Mouse (Mus musculus) right cerebral cortex, postnatal 10 days (tissue): ENCODE results near the gene Timm22.
A peak's percentile ranks its signal among the peaks of the same experiment; 100 is the strongest.

Experiments
- DNase-seq, 2 experiments: peaks; one replicate each; pipeline ENCODE4 v3.0.0; 2021; ENCODE audit warnings: low spot score in 2 of 2

Timm22 gene

GRCm38 (mm10) chr11:76388711-76389110, 18.0 kb upstream of the Timm22 start:
- DNase-seq = no peak

DNA sequence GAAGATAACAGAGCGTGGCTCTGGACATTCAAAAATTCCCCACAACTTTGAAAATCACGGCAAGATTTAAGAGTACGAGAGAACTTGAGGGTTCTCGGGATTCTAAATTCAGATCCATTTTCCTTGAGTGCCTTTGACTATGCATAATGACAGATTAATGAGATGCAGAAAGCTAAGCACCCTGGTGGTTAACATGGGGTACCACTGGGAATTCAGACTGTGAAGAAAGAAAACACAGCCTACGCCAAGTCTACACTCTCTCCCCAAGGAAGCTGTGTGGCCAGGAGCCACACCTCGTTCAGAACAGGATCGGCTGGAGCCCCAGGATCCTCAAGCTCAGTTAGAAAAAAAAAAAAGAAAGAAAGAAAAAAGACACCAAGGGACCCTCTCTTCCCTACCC, 14.2 kb upstream of the Timm22 start:
- DNase-seq = no peak

DNA sequence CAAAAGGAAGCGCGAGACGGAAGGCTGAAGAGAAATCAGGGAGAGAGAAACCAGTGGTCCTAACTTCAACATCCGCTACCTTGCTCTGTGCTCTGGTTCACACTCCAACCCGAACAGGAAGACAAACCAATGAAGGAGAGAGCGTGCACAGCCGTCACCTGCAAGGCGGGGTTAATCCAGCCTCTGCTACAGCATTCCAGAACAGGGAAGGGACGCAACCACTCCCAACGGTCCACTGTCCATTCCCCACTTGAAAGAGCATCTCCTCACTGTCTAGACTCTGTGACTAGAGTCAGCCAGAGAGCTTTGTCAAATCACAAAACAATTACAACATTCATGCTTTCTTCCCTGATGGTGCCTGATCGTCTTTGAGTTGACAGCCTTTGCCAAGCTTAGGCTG, 13.8 kb upstream of the Timm22 start:
- DNase-seq = no peak

GRCm38 (mm10) chr11:76397650-76398311, 9.0 kb upstream of the Timm22 start:
- DNase-seq = no peak

DNA sequence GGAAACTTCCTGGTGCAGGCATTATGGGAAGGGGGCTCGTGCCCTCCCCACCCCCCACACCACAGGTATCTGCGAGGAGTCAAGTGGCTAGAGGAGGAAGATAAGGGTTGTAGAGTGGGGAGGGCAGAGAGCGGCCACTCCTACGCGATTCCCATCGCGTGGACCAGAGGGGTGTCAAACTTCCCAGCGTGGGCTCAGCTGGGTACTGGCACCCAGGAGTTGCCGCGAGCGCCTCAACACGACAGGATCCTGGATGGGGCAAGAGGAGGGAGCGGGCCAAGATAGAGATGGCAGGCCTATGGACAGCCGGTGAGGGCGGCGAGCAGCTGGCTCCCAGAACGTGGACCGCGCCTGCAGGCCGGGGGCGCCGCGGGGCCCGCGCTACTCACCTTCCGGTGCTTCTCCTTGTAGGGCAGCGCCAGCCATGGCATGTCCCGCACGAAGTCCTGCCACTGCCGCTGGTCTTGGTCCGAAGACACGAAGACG, 8.4 kb upstream of the Timm22 start:
- DNase-seq = no peak

- DNase-seq = peak; percentile 84
Measured at GRCm38 (mm10) chr11:76398798-76399586, 7.8 kb upstream of the Timm22 start, which contains the start of gene Nxn. Nxn (minus strand) TSS chr11:76399140.

GRCm38 (mm10) chr11:76399587-76400330, 7.0 kb upstream of the Timm22 start:
- DNase-seq = peak; percentile 53 to 55

- peak in 1 of 2 experiments; percentile 38 for DNase-seq
Measured at GRCm38 (mm10) chr11:76401398-76401797, 5.4 kb upstream of the Timm22 start.

DNA sequence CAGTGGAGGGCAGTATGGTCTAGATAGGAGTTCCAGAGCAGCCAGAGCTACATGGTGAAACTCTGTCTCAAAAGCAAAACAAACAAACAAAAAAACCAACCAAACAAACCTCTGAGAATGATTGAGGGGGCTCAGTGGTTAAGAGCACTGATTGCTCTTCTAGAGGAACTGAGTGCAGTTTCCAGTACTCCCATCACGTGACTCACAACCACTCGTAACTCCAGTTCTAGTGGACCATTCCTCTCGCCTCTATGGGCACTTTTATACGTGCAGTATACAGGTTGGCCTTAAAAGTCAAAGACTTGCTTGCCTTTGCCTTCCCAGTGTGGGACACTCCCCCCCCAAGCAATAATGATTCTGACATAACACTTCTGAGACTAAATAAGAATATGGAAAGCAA, 1.6 kb upstream of the Timm22 start:
- no peak for DNase-seq

- DNase-seq = no peak
Measured at GRCm38 (mm10) chr11:76405626-76406264, 1.0 kb upstream of the Timm22 start.

DNA sequence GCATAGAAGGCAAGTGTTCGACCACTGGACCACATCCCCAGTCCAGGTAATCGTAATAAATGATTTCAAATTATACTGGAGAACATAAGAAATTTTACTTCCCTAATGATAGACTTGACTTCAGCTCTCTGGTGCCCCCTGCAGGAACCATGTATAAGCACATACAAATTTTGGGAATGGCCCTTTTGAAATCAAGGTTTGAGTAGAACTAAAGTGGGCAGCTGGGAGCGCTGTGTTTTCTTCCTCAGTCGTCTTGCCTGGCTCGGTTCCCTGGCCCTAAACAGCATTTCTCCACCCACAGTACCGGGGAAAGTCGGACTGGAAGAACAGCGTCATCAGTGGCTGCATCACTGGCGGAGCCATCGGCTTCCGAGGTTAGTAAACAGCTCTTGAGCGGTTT, 4.1 kb downstream of the Timm22 start:
- DNase-seq = peak; percentile 73 to 76

GRCm38 (mm10) chr11:76413202-76413601, 6.5 kb downstream of the Timm22 start:
- peak in 1 of 2 experiments; percentile 48 for DNase-seq

DNA sequence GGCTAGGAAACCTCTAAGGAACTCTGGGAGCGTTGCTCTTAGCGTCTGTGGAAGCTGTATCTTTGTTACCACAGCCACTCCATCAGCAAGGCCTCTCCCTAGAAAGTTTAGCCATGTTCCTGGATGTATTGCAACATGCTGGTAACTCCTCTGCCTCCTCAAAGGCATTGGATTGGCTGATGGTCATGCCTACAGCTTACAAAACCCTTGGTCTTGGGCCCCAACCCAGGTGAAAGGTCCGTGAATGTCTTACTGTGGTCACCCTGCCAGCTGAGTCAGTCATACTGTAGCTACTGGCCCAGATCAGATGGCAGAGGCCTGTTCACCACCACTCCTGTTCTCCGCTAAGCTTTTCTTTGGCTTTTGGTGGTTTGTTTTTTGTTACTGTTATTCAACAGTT, 8.2 kb downstream of the Timm22 start:
- peak in 1 of 2 experiments; percentile 39 for DNase-seq

GRCm38 (mm10) chr11:76415985-76416384, 9.2 kb downstream of the Timm22 start:
- DNase-seq = no peak

DNA sequence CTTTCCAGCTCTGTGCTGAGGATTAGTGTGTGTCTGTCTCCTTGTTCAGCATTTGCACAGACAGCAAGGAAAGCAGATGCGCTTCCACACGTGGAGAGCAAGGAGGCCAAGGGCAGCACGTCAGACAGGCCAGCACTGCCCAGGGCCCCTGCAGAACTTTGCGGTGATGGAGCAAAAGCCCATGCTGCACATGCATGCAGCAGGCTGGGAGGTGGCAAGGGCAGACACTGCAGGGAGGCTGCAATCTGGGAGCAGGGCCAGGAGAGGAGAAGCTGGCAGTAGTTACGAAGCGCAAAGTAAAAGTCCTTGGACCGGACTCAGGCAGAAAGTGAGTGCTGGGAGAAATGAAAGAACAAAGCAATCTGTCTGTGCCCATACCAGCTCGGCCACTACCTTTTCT, 11.7 kb downstream of the Timm22 start:
- DNase-seq = peak; percentile 81 to 84

- DNase-seq = peak in 1 of 2 experiments; percentile 43
Measured at GRCm38 (mm10) chr11:76419179-76419578, 12.4 kb downstream of the Timm22 start.

GRCm38 (mm10) chr11:76420896-76421295, 14.1 kb downstream of the Timm22 start:
- DNase-seq = no peak

DNA sequence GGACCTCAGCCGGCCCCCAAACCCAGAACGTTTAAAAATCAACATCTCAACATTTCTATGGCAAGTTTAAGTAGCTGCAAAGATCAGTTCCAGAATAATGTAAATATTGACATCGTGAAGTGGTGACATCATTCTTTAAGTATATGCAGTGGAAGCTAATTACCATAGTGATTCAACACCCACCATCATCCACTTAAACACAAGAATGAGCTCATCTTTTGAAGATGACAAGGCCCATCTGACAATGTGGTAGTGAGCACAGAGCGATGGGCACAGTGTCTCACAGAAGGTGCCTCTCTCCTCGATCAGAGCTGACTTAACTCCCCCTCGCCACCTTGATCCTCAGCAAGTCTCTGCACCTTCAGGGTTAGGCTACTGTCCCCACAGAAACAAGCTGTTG, 19.0 kb downstream of the Timm22 start:
- no peak for DNase-seq

GRCm38 (mm10) chr11:76427781-76428180, 21.0 kb downstream of the Timm22 start:
- no peak for DNase-seq

- DNase-seq = no peak
Measured at GRCm38 (mm10) chr11:76429046-76429445, 22.3 kb downstream of the Timm22 start.

DNA sequence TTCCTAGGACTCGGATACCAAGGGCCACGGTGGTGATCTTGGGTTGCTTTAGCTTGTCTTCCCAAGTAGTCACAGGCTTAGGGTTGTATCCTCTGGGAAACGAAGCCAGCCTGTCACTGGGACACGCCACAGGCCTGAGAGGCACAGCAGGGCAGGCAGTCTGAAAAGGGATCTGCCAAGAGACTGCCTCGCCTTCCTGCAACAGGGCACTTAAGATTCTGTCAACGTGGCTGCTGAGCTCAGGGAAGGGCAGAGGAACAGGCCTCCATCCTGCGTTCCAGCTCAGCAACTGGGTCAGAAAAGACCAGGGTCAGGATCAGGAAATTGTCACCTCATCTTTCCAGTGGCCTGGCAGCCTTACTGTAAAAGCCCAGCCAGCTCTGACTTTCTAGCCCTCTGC, 22.8 kb downstream of the Timm22 start:
- DNase-seq = peak in 1 of 2 experiments; percentile 62
